Mouse (Mus musculus): ENCODE data around the gene Olfr1138.

Olfr1138 gene

DNA sequence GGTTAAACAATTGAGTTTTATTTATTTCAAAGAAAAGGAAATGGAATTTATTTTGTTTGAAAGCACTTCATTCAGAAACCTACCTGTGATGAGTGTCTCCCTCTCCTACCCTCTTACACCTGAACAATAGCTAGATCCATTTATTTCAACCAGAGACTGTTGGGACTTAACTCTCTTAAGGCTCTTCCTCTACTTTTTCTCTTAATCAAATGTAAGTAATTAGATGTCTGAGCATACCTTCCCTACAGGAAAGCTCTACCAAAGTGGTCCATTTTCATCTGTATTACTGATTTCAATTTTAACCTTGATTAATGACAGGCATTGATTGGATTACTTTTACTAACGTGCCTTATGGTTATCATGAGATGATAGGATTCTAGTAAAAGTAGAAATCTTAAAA lies at the start of gene Olfr1138:
Gene Olfr1138 (minus strand): TSS at position 101 of the 400 bp plus-strand sequence.
- no peak for DNase-seq

DNA sequence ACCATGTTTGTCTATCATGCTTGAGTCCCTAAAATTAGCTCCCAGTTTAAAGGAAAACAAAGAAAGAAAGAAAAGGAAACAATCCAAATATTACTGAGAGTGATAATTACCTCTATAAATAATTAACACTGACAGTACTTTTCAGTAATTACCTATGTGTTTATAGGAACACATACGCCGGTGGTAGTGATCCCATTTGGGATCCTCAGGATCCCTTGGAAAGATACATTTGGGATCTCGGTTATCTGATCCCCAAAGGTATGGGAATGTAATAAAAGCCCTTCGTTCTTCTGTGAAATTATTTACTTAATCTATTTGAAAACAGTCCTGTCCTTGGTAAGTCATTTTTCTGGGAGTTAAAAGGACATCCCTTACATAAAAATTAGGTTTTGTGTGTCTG lies 39.4 kb upstream of the Olfr1138 start, which contains the start of gene Olfr152:
Gene Olfr152 (plus strand): TSS at position 301 of the 400 bp plus-strand sequence.
- DNase-seq, result no peak

DNA sequence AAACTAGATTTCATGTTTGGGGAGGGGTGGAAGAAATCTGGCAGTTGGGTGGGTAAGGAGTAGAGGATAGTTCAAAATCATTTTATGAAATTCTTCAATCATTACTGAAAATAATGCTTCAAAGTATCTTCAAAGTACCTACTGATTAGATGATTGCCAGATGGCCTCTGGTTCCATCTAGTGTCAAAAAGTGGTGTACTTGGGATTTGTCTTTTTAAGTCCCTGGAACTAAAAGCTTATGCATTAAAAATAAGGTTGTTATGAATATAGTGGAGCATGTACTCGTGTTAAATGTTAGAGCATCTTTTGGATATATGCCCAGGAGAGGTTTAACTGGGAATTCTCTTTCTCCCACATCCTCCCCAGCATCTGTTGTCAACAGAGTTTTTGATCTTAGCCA lies 36.4 kb upstream of the Olfr1138 start:
- DNase-seq, result no peak

DNA sequence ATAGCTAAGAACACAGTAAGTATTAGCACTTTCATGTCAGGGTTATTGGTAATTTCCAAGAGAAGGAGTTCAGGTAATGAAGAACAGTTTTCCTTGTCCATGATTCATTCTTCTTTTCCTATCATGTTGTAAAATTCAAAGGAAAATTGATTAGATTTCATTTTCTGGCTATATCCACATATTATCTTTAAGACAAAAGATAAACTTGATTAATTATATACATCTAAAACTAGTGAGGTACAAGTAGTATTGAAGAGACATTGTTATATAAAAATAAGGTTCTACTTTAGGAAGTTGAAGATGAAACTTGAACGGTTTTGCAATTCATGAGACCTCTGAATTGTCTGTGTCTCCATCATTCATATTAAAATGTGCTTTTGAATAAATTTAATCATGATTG lies 14.1 kb upstream of the Olfr1138 start, which contains the start of gene Olfr1141:
Gene Olfr1141 (minus strand): TSS at position 101 of the 400 bp plus-strand sequence.
- no peak for DNase-seq

DNA sequence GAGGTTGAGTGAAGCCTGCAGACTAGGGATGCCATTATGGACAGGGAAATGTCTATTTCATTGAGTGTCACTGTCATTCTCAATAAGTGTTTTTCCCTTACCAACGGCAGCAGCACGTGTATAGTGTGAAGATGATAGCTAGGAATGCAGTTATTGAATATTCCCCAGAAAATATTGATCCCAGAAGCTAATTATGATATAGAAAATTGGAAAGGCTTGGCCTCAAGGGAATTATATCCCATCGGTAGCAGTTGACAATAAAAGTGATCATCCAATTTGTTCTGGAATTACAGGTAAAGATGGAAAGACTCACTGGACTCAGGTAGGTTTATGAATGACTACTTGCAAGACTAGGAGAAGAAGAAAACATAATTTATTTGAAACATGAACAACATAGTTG lies 3.7 kb upstream of the Olfr1138 start, which contains the start of gene Olfr1140:
Gene Olfr1140 (plus strand): TSS at position 301 of the 400 bp plus-strand sequence.
- no peak for DNase-seq

DNA sequence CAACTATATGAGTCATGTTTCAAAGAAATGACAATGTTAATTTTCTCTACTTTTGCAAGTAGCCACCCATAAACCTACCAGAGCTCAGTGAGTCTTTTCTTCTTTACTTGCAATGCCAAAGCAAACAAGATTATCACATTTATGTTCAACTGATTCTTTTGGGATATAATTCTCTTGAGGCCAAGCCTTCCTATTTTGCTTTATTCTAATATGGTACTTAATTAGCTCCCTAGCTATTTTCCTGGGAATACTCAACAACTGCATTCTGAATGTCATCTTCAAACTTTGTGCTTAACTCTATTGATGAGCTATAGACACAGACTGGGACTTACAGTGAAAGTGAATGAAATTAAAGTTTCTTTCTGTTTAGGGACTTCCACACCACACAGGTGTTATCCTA lies 26.7 kb downstream of the Olfr1138 start, which contains the start of gene Olfr1137:
Gene Olfr1137 (minus strand): TSS at position 101 of the 400 bp plus-strand sequence.
- no peak for DNase-seq

DNA sequence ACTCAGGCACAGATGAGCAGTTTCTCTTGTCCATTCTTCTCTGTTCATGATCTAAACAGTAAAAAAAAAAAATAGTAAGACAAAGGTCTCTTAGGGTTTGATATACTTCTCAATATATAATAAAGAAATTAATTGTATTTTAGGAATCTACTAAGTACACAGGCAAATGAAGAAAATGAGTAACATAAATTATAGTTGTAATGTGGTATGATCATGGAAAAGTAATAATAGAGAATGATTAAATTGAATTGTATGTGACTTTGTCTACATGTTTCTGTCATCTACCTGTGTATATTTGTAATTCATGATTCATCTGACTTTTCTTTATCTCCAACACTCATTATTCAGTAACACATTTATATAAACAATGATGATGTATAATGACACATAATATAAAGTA lies 45.9 kb downstream of the Olfr1138 start, which contains the start of gene Olfr1136:
Gene Olfr1136 (minus strand): TSS at position 101 of the 400 bp plus-strand sequence.
- no peak for DNase-seq

All from heart, adult 11 months (tissue).